Mouse (Mus musculus): ENCODE data around the gene Ern1. TPM values are rescaled to one million over a fixed set of nuclear protein-coding genes. Genes with fewer than 3 reads are reported as not detected.
"Not testable (repeated sequence)": the region's sequence is repeated elsewhere in the genome, so short reads cannot be mapped to it uniquely, and the experiment has no call there.

Gene Ern1
- total RNA-seq, 2 experiments from 2014 or later, result 8.9 to 10.5 TPM

DNA sequence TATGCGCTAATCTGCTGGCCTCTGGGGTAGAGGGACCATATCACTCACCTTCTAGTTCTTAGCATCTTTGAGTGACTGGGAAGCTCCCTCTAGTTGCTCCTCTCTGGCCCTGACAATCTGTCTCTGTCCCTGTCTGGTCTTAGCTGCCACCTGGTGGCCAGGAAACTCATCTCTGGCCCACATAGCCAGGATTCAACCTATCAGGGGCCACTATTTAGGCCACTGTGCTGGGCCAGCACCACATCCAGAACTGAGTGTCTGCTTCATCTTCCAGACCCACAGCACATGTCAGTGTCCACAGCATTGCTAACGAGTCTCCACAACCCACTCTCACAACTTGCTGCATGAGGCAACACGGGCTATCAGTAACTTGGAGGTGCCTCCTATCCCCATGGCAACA is 90.0 kb downstream of the Ern1 start:
- intact Hi-C loops (cut with DNase I), result no loop called here
- DNase-seq, result no peak

DNA sequence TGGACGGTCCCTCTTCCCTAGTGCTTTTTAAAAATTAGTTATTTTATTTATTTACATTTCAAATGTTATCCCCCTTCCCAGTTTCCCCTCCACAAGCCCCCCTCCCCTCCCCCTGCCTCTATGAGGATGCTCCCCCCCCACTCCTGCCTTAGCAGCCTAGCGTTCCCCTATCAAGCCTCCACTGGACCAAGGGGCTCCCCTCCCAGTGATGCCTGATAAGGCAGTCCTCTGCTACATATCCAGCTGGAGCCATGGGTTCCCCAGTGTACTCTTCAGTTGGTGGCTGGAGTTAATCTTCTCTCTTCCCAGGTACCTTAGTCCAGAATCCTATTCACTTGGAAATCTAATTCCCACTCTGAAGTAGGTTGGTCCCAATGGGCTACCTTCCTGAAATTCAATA is 93.6 kb downstream of the Ern1 start:
- DNase-seq; intact Hi-C loops (cut with DNase I): not testable (repeated sequence)

DNA sequence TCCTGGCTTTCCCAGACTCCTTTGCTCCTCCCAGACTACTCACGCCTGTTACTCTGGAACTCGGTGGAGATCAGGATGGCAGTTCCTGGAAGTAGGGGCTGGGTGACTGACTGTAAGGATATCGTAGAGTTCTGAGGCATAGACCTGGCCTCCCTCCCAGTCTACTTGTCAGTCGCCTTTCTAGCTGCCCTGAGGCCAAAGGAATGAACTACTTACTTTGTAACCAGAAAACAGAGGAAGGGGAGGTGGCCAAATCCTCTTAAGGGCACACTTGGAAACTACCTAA is 94.4 kb downstream of the Ern1 start:
- no peak for DNase-seq
- intact Hi-C loops (cut with DNase I), result no loop called here

DNA sequence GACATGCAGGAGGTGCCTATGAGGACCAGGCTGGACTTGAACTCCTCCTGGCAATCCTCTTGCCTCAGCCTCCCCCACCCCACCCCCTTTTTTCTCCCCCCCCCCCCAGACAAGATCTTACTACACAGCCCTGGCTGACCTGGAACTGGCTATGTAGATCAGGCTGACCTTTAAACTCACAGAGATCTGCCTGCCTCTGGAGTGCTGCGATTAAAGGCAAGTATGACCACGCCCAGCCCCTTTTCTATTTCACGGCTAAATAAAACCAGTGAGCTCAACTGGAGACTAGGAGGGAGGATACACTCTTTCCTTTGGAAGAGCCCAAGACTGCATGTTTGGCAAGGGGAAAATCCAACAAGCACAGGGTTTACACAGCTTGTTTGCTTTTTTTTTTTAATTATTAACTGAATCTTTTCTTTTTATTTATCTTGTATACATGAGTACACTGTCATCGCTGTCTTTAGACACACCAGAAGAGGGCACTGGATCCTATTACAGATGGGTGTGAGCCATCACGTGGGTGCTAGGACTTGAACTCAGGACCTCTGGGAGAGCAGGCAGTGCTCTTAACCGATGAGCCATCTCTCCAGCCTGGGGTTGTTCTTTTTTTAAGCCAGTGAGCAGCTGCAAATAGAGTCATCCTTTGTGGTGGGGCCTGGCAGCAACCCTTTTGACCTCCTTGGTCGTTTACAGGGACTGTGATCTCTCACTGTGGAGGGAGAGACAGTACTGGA is 94.9 kb downstream of the Ern1 start:
- intact Hi-C loops (cut with DNase I), result loop anchor here (1.0 kb wide), 2 partner anchors 63 to 90 kb away; no protein-coding TSS in a partner anchor
- no peak for DNase-seq

DNA sequence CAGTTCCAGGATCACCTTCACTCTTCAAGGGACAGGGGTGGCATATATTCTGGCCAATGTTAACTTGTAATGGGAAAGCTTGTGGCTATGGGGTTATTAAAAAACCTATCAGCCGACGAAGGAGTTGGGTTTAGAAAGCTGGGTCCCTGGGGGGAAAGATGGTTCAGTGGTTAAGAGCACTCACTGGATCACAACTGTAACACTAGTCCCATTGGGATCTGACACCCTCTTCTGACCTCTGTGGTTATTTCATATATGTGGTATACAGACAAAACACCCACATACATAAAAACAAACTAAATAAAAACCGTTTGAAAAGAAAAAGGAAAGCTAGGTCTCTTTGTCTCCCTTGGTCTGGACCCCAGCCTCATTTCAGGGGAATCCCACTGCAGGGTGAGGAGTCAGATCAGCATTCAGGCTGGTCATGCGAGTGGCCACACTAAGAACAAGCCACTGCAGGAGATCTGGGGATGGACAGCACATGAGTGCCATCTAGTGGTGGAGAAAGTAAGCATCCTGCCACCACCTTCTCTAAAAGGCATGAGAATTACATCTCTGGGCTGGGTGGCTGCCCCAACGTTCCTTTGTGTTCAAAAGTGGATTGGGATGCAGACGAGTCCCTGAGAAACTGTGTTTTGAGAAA is 96.0 kb downstream of the Ern1 start:
- intact Hi-C loops (cut with DNase I), result loop anchor here (1.0 kb wide), 2 partner anchors 62 to 89 kb away; no protein-coding TSS in a partner anchor
- peak; percentile 85 for DNase-seq

DNA sequence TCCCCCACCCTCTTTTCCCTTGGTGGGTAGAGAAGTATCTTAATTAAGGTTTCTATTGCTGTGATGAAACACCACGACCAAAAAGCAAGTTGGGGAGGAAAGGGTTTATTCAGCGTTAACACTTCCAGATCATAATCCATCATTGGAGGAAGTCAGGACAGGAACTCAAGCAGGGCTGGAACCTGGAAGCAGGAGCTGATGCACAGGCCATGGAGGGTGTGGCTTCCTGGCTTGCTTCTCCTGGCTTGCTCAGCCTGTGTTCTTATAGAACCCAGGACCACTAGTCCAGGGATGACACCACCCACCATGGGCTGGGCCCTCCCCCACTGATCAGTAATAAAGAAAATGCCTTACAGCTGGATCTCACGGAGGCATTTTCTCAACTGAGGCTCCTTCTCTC is 96.9 kb downstream of the Ern1 start:
- intact Hi-C loops (cut with DNase I), result no loop called here
- DNase-seq, result no peak

DNA sequence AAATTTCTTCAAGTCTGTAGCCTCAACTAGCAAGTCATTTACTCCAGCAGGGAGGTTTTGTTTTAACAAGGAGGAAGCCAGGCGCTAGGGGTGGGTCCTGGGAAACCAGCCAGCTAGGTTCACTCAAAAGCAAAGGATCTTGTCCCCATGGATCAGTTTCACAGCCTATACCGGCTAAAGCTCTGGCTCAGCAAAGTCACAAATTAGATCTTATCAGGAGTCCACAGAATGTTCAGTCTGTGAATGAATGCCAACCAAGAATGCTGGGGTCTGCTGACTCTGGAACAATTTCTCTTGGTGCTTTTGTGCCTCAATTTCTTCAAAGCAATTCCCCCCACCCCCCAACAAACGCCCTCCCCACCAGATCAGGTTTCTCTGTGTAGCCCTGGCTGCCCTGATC is 98.0 kb downstream of the Ern1 start:
- DNase-seq, result no peak
- intact Hi-C loops (cut with DNase I), result no loop called here

DNA sequence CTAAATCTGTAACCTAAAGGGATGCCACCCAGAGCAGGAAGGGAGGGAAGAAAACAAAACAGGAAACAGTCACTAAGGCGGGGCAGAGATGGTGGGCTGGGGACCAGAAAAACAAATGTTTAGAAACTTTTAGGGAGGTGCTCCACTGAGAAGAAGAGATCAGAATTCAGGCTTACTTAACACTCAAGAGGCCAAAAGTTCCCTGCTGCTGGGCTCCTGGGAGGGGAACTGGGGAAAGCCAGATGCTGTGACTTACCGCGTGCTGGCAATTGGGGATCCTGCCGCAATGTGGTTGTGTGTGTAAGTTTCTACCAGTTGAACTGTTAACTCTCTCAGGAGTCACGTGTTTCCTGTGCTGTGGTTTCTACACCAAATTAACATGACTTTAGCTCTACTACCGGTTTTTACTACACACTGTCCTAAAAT is 99.8 kb downstream of the Ern1 start, which contains the start of gene Icam2:
Icam2 (minus strand) TSS at position 285 of the 426 bp plus-strand sequence.
- no peak for DNase-seq
- intact Hi-C loops (cut with DNase I), result no loop called here

DNA sequence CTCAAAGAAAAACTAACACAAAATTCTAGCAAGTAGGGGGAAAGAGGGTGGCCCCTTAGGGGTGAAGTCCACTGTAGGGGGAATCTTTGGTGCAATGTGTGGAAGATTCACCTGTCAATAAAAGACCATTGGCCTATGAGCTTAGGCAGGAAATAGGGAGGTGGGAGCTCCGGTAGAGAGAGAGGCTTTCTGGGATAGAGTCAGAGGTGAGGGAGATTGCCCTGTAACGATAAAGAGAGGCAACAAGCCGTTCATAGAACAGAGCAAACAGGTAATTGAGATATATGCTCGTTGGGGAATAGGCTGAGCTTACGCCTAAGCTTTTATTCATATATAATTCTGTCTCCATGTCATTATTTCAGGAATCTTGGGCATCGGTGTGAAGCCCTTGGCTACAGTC is 100.6 kb downstream of the Ern1 start:
- no peak for DNase-seq
- intact Hi-C loops (cut with DNase I), result no loop called here

DNA sequence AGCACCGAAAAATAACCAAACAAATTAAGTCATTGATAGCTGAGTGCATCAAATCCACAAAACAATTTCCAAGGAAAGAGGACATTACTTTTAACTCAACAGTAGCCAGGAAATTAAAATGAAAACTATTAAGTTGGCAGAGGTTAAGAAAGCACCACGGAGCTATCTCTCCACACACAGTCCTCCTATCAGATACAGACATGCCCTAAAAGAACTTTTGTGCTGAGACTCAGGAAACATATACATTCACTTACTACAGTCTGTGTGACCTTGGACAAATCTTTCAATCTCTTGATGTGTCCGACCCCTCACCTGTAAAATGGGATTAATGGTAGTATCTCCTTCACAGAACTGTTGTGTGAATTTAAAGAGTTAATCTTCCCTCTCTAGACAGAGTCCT is 101.2 kb downstream of the Ern1 start:
- no peak for DNase-seq
- intact Hi-C loops (cut with DNase I), result no loop called here

DNA sequence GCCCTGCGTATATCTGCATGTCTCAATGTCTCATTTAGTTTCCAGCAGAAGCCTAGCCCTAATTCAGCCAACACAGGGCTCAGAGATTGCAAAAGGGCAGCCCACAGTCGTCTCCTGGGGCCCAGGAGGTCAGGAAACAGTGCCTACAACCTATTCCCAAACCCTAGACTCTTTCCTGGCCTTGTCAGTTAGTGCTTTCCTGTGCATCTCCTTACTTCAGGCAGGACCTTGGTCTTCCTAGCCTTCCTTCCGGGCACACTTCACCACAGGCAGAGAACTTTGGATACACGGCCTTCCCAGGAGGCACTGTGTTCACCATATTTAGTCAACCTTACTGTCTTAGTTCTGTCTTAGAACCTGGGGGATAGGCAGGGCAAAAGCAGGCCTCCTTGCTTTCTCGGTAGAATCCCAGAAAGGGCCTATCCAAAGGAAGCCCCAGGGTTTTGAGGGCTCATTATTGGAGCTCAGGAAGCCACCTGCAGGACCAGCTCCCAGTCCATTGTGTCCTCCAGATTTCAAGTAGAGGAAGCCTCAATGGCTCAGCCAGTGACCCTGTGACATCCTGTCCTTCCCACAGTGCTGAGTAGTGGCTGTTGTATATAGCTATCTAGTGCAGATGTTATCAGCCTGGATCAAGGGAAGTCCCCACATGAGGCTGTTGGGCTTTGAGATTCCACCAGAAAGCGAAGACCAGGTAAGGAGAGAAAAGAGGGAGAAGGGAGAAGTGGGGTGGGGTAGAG is 104.4 kb downstream of the Ern1 start:
- intact Hi-C loops (cut with DNase I), result no loop called here
- no peak for DNase-seq

DNA sequence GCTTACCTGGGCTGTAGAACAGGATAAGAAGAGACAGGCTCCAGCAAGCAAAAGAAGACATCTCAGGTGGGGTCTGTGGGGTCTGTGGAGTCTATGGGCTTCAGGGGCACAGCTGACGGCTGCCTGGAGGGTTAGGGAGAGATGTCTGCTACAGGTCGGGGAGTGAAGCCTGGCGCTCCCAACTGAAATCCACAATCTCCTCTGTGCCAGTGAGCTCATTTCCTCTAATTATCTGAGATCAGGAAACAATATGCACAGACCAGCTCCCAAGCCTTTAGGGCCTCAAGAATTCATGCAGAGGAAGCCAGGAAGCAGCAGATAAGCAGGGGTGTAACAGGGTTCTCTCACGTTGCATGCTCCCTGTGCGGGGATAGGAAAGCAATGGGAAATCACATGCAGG is 105.2 kb downstream of the Ern1 start:
- intact Hi-C loops (cut with DNase I), result no loop called here
- peak; percentile 54 to 69 for DNase-seq

DNA sequence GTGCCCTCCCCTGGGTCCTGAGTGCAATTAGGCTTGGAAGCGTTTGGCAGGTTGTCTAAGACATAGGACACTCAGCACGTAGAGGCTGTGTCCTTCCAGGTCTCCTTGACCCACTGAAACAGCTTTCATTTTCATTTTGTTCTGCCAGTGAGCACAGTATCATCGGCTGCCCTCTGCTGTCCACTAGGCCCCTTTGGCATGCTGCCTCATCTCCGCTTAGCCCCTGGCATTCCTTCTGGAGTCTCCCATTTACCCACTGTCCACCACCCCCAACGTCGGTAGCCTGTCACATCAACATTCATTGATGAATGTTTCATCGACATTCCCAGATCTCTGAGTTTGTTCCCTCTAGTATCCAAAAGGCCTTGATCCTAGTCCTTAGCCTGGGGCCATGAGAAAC is 105.8 kb downstream of the Ern1 start:
- intact Hi-C loops (cut with DNase I), result no loop called here
- DNase-seq, result peak in 1 of 2 experiments; percentile 57

DNA sequence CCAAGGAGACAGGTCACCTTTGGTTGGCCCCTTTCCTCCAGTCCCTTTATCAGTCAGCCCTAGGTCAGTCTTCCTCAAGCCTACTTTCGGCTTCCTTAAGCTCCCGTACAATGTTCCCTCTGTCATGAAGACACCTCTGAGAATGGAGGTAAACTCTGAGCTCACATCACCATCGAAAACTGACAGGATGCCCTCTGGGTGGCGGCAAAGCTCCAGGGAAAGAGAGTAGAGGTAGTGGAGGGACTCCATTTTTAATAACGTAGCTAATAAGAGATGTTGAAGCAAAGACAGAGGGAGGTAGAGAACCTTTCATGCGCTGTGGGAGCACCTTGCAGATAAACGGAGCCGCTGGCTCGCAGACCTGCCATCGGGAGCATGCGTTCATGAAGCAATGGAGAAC is 106.6 kb downstream of the Ern1 start:
- DNase-seq, result no peak
- intact Hi-C loops (cut with DNase I), result no loop called here

DNA sequence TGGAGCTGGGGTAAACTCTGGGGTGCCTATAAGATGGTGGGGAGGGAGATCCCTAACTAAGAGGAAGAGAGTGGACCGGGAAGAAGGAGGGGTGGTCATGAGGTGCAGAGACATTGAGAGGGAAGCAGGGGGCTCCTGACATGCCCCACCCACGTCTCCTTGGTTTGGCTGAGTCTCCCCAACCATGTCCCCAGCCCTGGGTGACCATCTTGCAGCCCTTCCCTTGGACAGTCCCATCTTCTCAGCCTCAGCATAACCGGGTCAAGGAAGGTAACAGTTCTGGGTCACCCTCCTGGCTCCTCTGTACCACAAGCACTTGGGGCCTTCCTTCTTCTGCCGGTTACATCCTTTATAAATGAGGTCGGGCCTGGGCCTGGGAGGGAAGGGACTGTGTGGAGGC is 112.7 kb downstream of the Ern1 start:
- DNase-seq, result no peak
- intact Hi-C loops (cut with DNase I), result no loop called here

DNA sequence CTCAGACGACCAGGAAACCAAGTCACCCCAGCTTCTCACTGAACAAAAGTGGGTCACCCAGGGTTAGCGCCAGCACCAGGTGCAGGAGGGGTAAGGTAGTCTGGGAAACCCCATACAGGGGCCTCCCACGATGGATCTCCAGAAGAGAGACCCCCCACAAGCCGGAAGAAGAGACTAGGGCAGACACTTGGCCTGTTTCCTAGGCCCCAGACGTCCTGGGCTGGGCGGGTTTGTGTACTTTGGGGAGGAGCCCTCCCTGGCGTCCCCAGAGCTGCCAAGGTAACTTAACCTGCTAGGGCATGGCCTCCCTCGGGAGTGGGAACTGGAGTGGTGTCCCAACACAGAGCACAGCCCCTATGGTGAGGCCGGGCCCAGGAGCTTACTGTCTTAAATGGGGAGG is 113.1 kb downstream of the Ern1 start:
- intact Hi-C loops (cut with DNase I), result no loop called here
- no peak for DNase-seq

DNA sequence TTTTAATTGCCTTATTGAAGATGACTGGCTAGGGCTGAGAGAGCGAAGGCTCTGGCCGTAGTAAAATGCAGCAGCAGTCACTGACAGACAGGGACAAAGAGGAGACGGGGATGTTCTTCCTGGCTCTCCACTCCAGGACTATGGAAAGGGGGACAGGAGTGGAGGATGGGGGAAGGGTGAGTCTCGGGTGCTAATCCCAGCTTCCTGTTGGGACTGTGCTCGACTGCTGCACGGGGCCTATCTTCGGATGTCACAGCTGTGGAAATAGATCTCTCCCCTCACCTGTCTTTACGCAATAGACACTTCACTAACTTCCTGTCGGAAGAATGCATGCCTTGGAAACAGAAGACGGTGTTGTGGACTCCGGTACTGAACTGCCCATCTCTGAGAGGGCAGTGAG is 113.7 kb downstream of the Ern1 start:
- DNase-seq, result no peak
- intact Hi-C loops (cut with DNase I), result no loop called here

DNA sequence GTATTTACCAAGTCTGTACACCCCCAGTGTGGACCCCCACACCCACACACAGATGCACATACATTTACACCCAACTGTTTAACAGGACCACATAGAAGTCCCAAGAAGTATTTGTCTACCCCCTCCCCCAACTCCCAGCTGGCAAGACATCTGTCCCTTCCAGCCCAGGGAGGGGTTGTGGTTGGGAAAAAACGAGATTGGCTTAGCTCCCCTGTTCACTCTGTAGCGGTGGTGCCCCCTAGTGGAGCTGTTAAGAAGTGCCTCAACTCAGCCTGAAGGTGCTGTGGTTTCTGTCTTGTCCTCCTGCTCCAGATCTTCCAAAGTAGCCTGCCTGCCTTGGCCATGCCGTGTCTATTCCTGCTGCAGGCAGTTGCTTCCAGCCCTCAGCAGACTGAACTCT is 121.3 kb downstream of the Ern1 start:
- intact Hi-C loops (cut with DNase I), result loop anchor here (1.0 kb wide), 1 partner anchor 64 kb away; no protein-coding TSS in a partner anchor
- peak; percentile 88 to 95 for DNase-seq

DNA sequence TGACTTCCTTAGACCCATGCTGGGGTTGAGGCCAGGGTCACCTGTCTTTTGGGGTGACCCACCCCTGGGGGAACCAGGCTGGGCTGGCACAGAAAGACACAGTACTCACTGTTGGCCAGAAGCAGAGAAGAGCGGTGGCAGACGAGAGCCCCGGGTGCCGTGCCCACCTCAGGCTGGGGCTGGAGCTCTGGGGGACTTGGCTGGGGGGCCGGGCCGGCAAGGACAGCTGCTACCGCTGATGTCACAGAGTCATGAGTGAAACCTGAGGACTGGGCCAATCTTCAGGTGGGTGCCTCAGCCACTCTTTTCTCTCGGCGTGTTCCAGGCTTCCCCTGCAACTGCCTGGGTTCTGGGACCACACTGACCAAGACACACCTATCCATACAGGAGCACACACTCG is 122.3 kb downstream of the Ern1 start, which contains the start of gene Prr29:
Prr29 (plus strand) TSS at position 107 of the 400 bp plus-strand sequence.
- intact Hi-C loops (cut with DNase I), result loop anchor here (2.0 kb wide), 1 partner anchor 39 kb away; no protein-coding TSS in a partner anchor
- DNase-seq, result no peak

DNA sequence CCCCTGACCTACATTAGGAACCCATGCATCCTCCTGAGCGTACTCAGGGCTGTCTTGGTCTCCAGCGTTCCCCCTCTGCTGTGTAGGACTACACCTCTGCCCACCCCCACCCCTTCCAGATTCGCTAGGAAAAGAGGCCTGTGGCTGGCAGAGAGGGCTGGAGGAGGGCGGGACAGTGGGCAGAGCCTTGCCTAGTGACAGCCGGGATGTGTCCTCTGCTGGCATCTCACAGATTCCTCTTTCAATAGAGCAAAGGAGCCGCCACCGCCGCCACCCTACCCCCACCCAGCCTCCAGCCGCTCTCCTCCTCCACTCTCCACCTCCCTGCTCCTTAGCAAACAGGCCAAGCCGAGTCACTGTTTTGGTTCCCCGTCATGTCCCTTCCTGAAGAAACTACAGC is 122.9 kb downstream of the Ern1 start:
- peak; percentile 58 to 59 for DNase-seq
- intact Hi-C loops (cut with DNase I), result loop anchor here (2.0 kb wide), 1 partner anchor 38 kb away; no protein-coding TSS in a partner anchor

DNA sequence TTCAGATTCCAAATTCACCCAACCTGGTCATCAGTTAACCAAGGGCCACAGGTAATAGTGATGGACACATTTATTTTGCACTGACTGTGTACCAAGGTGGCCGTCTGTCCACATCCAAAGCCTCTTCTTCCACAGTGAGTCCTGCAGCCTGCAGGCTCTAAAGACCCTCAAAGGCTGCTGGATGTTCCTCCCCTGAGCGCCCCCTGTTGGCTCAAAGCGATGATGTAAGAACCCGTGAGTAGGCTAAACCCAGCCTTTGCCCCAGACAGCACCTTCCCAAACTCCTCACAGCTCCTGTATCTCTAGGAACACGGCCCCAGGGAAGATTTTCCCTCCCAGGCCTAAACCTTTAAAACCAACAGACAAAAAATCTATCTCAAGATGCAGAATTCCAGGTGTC is 128.3 kb downstream of the Ern1 start:
- intact Hi-C loops (cut with DNase I), result no loop called here
- DNase-seq, result no peak
